Mouse (Mus musculus) adrenal gland, adult 2 months (tissue): ENCODE results near the gene Eif2b5. TPM values are rescaled to one million over a fixed set of nuclear protein-coding genes. Genes with fewer than 3 reads are reported as not detected.

ENCODE experiments used
- DNase-seq: peaks from one replicate; pipeline ENCODE4 v3.0.0; 2021
- polyA plus RNA-seq: library from polyadenylated mRNA; depleted of rRNA; stranded (reverse); fragments of >200 nt; gene quantifications from 2 replicates; pipeline ENCODE4 v1.2.3, GENCODE M21; 2012; rRNA removed
- total RNA-seq, 2 experiments: library from RNA; stranded (reverse); gene quantifications; 2 replicates each; pipeline ENCODE4 v1.2.3; 2021

Eif2b5 gene
- total and polyA plus RNA-seq, 3 experiments: 20.7 to 67.1 (median 50.2) TPM

- DNase-seq: peak; percentile 77
Measured at GRCm38 (mm10) chr16:20537071-20537471, 38.5 kb downstream of the Eif2b5 start.

- no peak for DNase-seq
Measured at GRCm38 (mm10) chr16:20537601-20538320, 39.1 kb downstream of the Eif2b5 start.

- no peak for DNase-seq
Measured at GRCm38 (mm10) chr16:20539649-20540048, 41.0 kb downstream of the Eif2b5 start.

- DNase-seq: peak; percentile 69
Measured at GRCm38 (mm10) chr16:20540438-20540837, 41.8 kb downstream of the Eif2b5 start.

- no peak for DNase-seq
Measured at GRCm38 (mm10) chr16:20545696-20546095, 47.1 kb downstream of the Eif2b5 start.

GRCm38 (mm10) chr16:20547423-20547822 is 48.8 kb downstream of the Eif2b5 start:
- DNase-seq: no peak

GRCm38 (mm10) chr16:20548096-20548948 is 49.7 kb downstream of the Eif2b5 start, which contains the start of gene Abcf3:
Abcf3 (plus strand) TSS chr16:20548577.
- peak; percentile 99 for DNase-seq

GRCm38 (mm10) chr16:20549161-20549560 is 50.5 kb downstream of the Eif2b5 start:
- no peak for DNase-seq

- no peak for DNase-seq
Measured at GRCm38 (mm10) chr16:20551691-20552090, 53.1 kb downstream of the Eif2b5 start.

- no peak for DNase-seq
Measured at GRCm38 (mm10) chr16:20552594-20552993, 54.0 kb downstream of the Eif2b5 start.

GRCm38 (mm10) chr16:20555000-20555399 is 56.4 kb downstream of the Eif2b5 start:
- no peak for DNase-seq

- DNase-seq: no peak
Measured at GRCm38 (mm10) chr16:20557381-20557780, 58.8 kb downstream of the Eif2b5 start.

Other genes with a start within 250 kb of the Eif2b5 start
- gene Parl, start 196.4 kb upstream of the Eif2b5 start, total RNA-seq: 100 to 1,000 TPM; 116 to 121 TPM
- 24.3 and 34.2 TPM in 2 replicates for gene Parl, start 196.4 kb upstream of the Eif2b5 start, polyA plus RNA-seq
- under 1 TPM; 0.28 to 0.37 TPM for gene Cyp2ab1, start 173.4 kb upstream of the Eif2b5 start, total RNA-seq
- gene Cyp2ab1, start 173.4 kb upstream of the Eif2b5 start, polyA plus RNA-seq: 0.42 and 0.66 TPM in 2 replicates
- 10 to 100 TPM; 62.3 to 66.4 TPM for gene Abcc5, start 72.4 kb upstream of the Eif2b5 start, total RNA-seq
- gene Abcc5, start 72.4 kb upstream of the Eif2b5 start, polyA plus RNA-seq: 51.2 and 52.3 TPM in 2 replicates
- gene Dvl3, start 18.2 kb downstream of the Eif2b5 start, total RNA-seq: 10 to 100 TPM; 32.3 to 45.5 TPM
- gene Dvl3, start 18.2 kb downstream of the Eif2b5 start, polyA plus RNA-seq: 43.7 and 52.2 TPM in 2 replicates
- gene Ap2m1, start 36.7 kb downstream of the Eif2b5 start, total RNA-seq: 100 to 1,000 TPM; 276 to 366 TPM
- gene Ap2m1, start 36.7 kb downstream of the Eif2b5 start, polyA plus RNA-seq: 282 and 345 TPM in 2 replicates
- gene Abcf3, start 49.8 kb downstream of the Eif2b5 start, total RNA-seq: 100 to 1,000 TPM in 1 of 2 experiments, 10 to 100 TPM in 1; 84.6 to 106 TPM
- gene Abcf3, start 49.8 kb downstream of the Eif2b5 start, polyA plus RNA-seq: 27.6 and 27.7 TPM in 2 replicates
- 1 to 10 TPM; 1.3 to 1.4 TPM for gene Vwa5b2, start 90.7 kb downstream of the Eif2b5 start, total RNA-seq
- gene Vwa5b2, start 90.7 kb downstream of the Eif2b5 start, polyA plus RNA-seq: 3.7 and 5.9 TPM in 2 replicates
- 1 to 10 TPM; 9.2 to 9.5 TPM for gene Eef1akmt4, start 112.8 kb downstream of the Eif2b5 start, total RNA-seq
- gene Eef1akmt4, start 112.8 kb downstream of the Eif2b5 start, polyA plus RNA-seq: 9.2 and 10.4 TPM in 2 replicates
- gene Gm49333, start 112.8 kb downstream of the Eif2b5 start, total RNA-seq: not detected
- not detected in 2 replicates for gene Gm49333, start 112.8 kb downstream of the Eif2b5 start, polyA plus RNA-seq
- 10 to 100 TPM; 28.9 to 37.1 TPM for gene Alg3, start 112.9 kb downstream of the Eif2b5 start, total RNA-seq
- gene Alg3, start 112.9 kb downstream of the Eif2b5 start, polyA plus RNA-seq: 32.3 and 47.0 TPM in 2 replicates
- 10 to 100 TPM; 36.8 to 56.4 TPM for gene Camk2n2, start 122.5 kb downstream of the Eif2b5 start, total RNA-seq
- 33.3 and 42.3 TPM in 2 replicates for gene Camk2n2, start 122.5 kb downstream of the Eif2b5 start, polyA plus RNA-seq
- gene Ece2, start 131.0 kb downstream of the Eif2b5 start, total RNA-seq: 10 to 100 TPM in 1 of 2 experiments, 1 to 10 TPM in 1; 9.3 to 18.8 TPM
- gene Ece2, start 131.0 kb downstream of the Eif2b5 start, polyA plus RNA-seq: 2.3 and 5.0 TPM in 2 replicates
- 100 to 1,000 TPM; 215 to 285 TPM for gene Psmd2, start 152.8 kb downstream of the Eif2b5 start, total RNA-seq
- gene Psmd2, start 152.8 kb downstream of the Eif2b5 start, polyA plus RNA-seq: 38.1 and 43.8 TPM in 2 replicates
- gene Eif4g1, start 169.5 kb downstream of the Eif2b5 start, total RNA-seq: 100 to 1,000 TPM; 368 to 454 TPM
- gene Eif4g1, start 169.5 kb downstream of the Eif2b5 start, polyA plus RNA-seq: 486 and 565 TPM in 2 replicates
- 10 to 100 TPM; 10.3 to 13.3 TPM for gene Fam131a, start 194.4 kb downstream of the Eif2b5 start, total RNA-seq
- gene Fam131a, start 194.4 kb downstream of the Eif2b5 start, polyA plus RNA-seq: 24.9 and 29.4 TPM in 2 replicates
- gene Polr2h, start 218.8 kb downstream of the Eif2b5 start, total RNA-seq: 10 to 100 TPM; 31.2 to 45.2 TPM
- gene Polr2h, start 218.8 kb downstream of the Eif2b5 start, polyA plus RNA-seq: 9.3 and 9.5 TPM in 2 replicates
- gene Clcn2, start 218.9 kb downstream of the Eif2b5 start, total RNA-seq: 10 to 100 TPM; 24.5 to 60.5 TPM
- 198 and 282 TPM in 2 replicates for gene Clcn2, start 218.9 kb downstream of the Eif2b5 start, polyA plus RNA-seq
- gene Chrd, start 234.3 kb downstream of the Eif2b5 start, total RNA-seq: 10 to 100 TPM in 1 of 2 experiments, 1 to 10 TPM in 1; 9.1 to 19.3 TPM
- 41.4 and 43.5 TPM in 2 replicates for gene Chrd, start 234.3 kb downstream of the Eif2b5 start, polyA plus RNA-seq
- gene Thpo, start 235.7 kb downstream of the Eif2b5 start, total RNA-seq: 1 to 10 TPM; 1.2 to 6.4 TPM
- 9.7 and 15.3 TPM in 2 replicates for gene Thpo, start 235.7 kb downstream of the Eif2b5 start, polyA plus RNA-seq